Mouse (Mus musculus): ENCODE data around the gene Kcnd3.

DNA sequence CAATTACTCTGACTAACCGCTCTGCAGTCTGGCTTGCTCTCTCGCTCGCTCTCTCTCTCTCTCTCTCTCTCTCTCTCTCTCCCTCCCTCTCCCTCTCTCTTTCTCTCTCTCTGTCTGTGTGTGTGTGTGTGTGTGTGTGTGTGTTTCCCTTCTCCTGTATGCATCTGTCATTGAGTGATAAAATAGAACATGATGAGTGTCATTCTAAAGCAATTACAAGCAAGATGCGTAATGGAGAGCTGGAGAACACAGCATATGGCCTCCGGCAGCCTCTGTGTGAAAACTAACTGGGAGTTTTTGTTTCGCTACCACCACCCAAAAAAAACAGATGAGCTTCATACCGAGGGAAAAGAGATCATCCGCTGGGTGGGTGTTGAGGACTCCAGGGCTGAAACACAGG lies 29.3 kb downstream of the Kcnd3 start:
- TF ChIP-seq CTCF (IDR thresholded peaks at IDR 0.05; ENCODE audit: insufficient read depth, low read depth, low read length) (no peak), POLR2A (IDR thresholded peaks at IDR 0.05; ENCODE audit: insufficient read depth, low read depth, low read length) (no peak)

All from olfactory bulb, adult 2 months (tissue).